Mouse (Mus musculus) intestine, embryonic 15.5 days (tissue): ENCODE results near the gene Slc7a1. TPM values are rescaled to one million over a fixed set of nuclear protein-coding genes. Genes with fewer than 3 reads are reported as not detected.
A peak's percentile ranks its signal among the peaks of the same experiment; 100 is the strongest.

Source experiments
- ATAC-seq: fragments of 200-750 bp; cut with Nextera tagmentation; 2 replicates; pipeline ENCODE4 v1.8.0; 2017; ENCODE audit warnings: moderate TSS enrichment, moderate library complexity
- H3K27ac ChIP-seq: fragments of 300-500 bp; sonication (generic); 2 replicates; pipeline ENCODE4 v1.5.1; 2015; ENCODE audit warnings: mild to moderate bottlenecking, inconsistent platforms
- H3K27me3 ChIP-seq: fragments of 300-500 bp; sonication (generic); replicated peaks from 2 replicates; pipeline ENCODE4 v1.6.1; 2015; ENCODE audit warnings: inconsistent platforms
- H3K36me3 ChIP-seq: fragments of 300-500 bp; sonication (generic); 2 replicates; pipeline ENCODE4 v1.6.1; 2015; ENCODE audit warnings: inconsistent platforms
- H3K4me1 ChIP-seq: fragments of 300-500 bp; sonication (generic); replicated peaks from 2 replicates; pipeline ENCODE4 v1.6.1; 2015; ENCODE audit warnings: inconsistent platforms
- H3K4me2 ChIP-seq: fragments of 300-500 bp; sonication (generic); replicated peaks from 2 replicates; pipeline ENCODE4 v1.6.1; 2015; ENCODE audit warnings: mild to moderate bottlenecking, inconsistent platforms
- H3K4me3 ChIP-seq: fragments of 300-500 bp; sonication (generic); replicated peaks from 2 replicates; pipeline ENCODE4 v1.5.1; 2015; ENCODE audit warnings: inconsistent platforms
- H3K9ac ChIP-seq: fragments of 300-500 bp; sonication (generic); 2 replicates; pipeline ENCODE4 v1.6.1; 2015; ENCODE audit warnings: inconsistent platforms
- H3K9me3 ChIP-seq: fragments of 300-500 bp; sonication (generic); 2 replicates; pipeline ENCODE4 v1.6.1; 2016; ENCODE audit warnings: inconsistent platforms
- WGBS: fragments of 180-500 bp; shearing (Covaris S2); methylation state at CpG from one replicate; pipeline ENCODE4 v1.1.7; 2015; 5-methylcytosine and 5-hydroxymethylcytosine counted together
- polyA plus RNA-seq: library from polyadenylated mRNA; unstranded; fragments of >200 nt; fragmentation: Nextera tagmentation; extraction: Ambion mirVana; gene quantifications from 2 replicates; pipeline ENCODE4 v1.2.1, GENCODE M21; 2015

Gene Slc7a1
- polyA plus RNA-seq, 1 experiment from 2014 or later = 28.8 TPM

DNA sequence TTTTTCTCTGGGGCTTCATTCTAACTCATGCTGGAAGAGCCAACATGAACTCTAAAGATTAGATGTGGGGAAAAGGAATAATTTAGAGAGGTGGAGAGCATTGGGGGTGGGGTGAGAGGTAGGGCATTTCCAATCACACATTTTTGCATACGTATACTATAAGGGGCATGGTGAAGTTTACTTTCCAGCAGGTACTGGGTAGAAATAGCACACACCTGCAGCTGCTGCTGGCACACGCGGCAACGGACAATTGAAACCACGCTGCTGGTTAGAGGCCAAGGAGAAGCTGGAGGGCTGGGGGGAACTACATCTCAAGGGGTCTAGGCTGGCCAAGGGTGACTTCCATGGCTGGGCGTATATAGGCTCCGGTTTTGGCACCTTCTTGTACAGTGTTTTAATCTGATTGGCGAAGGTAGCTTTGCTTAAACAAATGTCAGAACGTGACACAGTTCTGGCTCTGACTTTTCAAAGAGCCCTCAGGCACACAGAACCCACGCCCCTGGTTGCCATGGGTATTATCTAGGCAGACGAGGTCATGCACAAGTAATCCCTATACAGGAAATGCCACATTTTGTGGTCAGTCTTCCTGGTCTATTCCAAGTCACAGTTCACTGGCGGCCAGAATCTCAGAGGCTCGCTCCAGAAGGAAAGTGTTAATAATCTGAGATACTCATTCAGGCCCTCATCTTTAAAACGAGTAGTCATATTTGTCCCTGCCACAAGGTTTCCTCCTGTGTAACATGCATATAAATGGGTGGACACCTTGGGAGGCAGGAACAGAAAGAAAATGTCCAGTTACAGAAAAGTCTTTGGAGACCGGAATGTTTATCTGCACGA lies 38.6 kb downstream of the Slc7a1 start:
- peak overlapping the region; percentile 76 for H3K27ac ChIP-seq
- no peaks in the 10 kb centered on the region for H3K9me3 ChIP-seq
- peak overlapping the region; percentile 47 for H3K4me2 ChIP-seq
- 43% methylated on average over 16 of the region's 16 CpGs for WGBS
- no peak overlapping the region for H3K4me3 ChIP-seq
- peaks cover 12% of the 10 kb centered on the region; the same call in 1 of the 2 replicates for H3K4me1 ChIP-seq
- peak; percentile 94 for ATAC-seq
- H3K36me3 ChIP-seq = 0 out of 2 replicates have a peak, but pooled peaks cover 9% of the 10 kb centered on the region
- H3K27me3 ChIP-seq = no peaks in the 10 kb centered on the region
- H3K9ac ChIP-seq = no peak overlapping the region

DNA sequence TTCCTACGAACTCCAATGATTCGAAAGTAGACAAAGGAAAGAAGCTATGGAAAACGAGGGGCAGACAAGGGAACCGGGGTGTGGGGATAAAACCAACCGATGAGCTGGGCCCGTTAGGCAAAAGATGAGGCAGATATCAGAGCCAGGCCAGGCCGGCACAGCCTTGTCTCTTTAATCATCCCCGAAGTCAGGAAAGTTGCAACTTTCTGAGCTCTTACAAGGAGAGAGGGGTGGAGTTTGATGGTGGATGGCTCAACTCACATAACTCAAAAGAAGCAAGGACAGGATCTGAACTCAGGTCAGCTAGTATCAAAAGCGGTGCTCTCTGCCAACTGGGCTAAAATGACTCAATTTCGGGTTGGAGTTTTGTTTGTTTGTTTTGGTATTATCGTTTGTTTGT lies 40.6 kb downstream of the Slc7a1 start:
- Histone ChIP-seq H3K36me3 (0 out of 2 replicates have a peak, but pooled peaks cover 9% of the 10 kb centered on the region), H3K9ac (no peak overlapping the region), H3K4me1 (peaks cover 12% of the 10 kb centered on the region; the same call in 1 of the 2 replicates), H3K27me3 (no peaks in the 10 kb centered on the region), H3K9me3 (no peaks in the 10 kb centered on the region), H3K27ac (no peak overlapping the region), H3K4me2 (no peak overlapping the region), H3K4me3 (no peak overlapping the region)
- no peak for ATAC-seq
- 91% methylated on average over 11 of the region's 11 CpGs for WGBS

GRCm38 (mm10) chr5:148357168-148357567 lies 42.5 kb downstream of the Slc7a1 start:
- 91% methylated on average over 6 of the region's 6 CpGs for WGBS
- no peak overlapping the region for H3K4me3 ChIP-seq
- no peak for ATAC-seq
- no peak overlapping the region for H3K4me2 ChIP-seq
- H3K4me1 ChIP-seq = peaks cover 9% of the 10 kb centered on the region; the same call in 1 of the 2 replicates
- H3K27me3 ChIP-seq = no peaks in the 10 kb centered on the region
- H3K9ac ChIP-seq = no peak overlapping the region
- 0 out of 2 replicates have a peak, but pooled peaks cover 9% of the 10 kb centered on the region for H3K36me3 ChIP-seq
- H3K27ac ChIP-seq = no peak overlapping the region
- H3K9me3 ChIP-seq = no peaks in the 10 kb centered on the region

- Histone ChIP-seq H3K27me3 (no peaks in the 10 kb centered on the region), H3K4me3 (no peak overlapping the region), H3K9me3 (no peaks in the 10 kb centered on the region), H3K4me2 (no peak overlapping the region), H3K9ac (no peak overlapping the region), H3K27ac (no peak overlapping the region), H3K4me1 (0 out of 2 replicates have a peak, but pooled peaks cover under 1% of the 10 kb centered on the region), H3K36me3 (peaks cover 13% of the 10 kb centered on the region; the same call in 1 of the 2 replicates)
- 88% methylated on average over 3 of the region's 3 CpGs for WGBS
- ATAC-seq = no peak
These were observed 43.9 kb downstream of the Slc7a1 start for GRCm38 (mm10) chr5:148355822-148356221.

DNA sequence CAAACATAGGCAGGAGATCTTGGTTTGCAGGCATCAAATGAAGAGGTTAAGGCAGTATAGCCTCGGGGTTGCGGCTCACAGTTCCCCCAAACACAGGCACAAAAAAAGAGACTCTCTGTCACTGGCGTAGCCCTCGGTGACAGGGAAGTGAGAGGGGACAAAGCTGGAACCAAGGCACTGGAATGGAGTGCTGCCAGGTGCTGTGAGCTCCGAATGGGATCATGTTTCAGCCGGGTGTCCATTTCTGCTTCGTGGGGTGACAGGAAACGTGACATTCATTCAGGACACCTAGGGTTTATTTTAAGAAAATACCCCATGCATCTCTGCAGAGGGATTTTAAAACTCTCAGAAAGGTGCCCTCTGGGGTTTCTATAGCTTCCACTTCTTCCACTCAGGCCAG lies 45.2 kb downstream of the Slc7a1 start:
- 72% methylated on average over 8 of the region's 8 CpGs for WGBS

DNA sequence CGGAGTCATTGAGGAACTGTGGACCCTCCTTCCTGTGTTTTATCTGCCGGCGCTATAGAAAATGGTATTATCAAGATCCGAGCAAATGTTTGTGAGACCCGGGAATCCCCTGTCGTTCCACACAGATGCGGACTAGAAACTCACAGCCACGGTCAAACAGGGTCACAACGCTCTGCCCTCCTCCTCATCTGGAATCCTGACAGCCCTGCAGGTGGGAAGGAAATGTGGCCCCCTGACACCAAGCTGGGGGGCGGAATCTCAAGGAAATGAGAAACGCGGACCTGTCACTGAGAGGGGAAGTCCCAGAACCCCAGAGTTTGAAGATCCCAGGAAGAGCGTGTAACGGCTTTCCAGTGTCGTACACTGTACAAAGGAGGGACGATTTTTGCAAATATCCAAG lies 46.3 kb downstream of the Slc7a1 start:
- Histone ChIP-seq H3K36me3 (peaks cover 8% of the 10 kb centered on the region; the same call in 1 of the 2 replicates), H3K9ac (no peak overlapping the region), H3K9me3 (no peaks in the 10 kb centered on the region), H3K4me3 (no peak overlapping the region), H3K27ac (no peak overlapping the region), H3K4me2 (no peak overlapping the region), H3K27me3 (no peaks in the 10 kb centered on the region), H3K4me1 (no peaks in the 10 kb centered on the region)
- WGBS = 68% methylated on average over 16 of the region's 16 CpGs
- no peak for ATAC-seq

More for the DNA sequence above, 45.2 kb downstream of the Slc7a1 start:
- Histone ChIP-seq H3K4me3 (no peak overlapping the region), H3K4me2 (no peak overlapping the region), H3K4me1 (no peaks in the 10 kb centered on the region), H3K9me3 (no peaks in the 10 kb centered on the region), H3K27me3 (no peaks in the 10 kb centered on the region), H3K9ac (no peak overlapping the region), H3K27ac (no peak overlapping the region), H3K36me3 (peaks cover 13% of the 10 kb centered on the region; the same call in 1 of the 2 replicates)
- no peak for ATAC-seq

- no peaks in the 10 kb centered on the region for H3K27me3 ChIP-seq
- H3K4me2 ChIP-seq = no peak overlapping the region
- 56% methylated on average over 15 of the region's 15 CpGs for WGBS
- no peaks in the 10 kb centered on the region for H3K9me3 ChIP-seq
- peak; percentile 28; the same call in 1 of the 2 replicates for ATAC-seq
- no peak overlapping the region for H3K4me3 ChIP-seq
- peaks cover 4% of the 10 kb centered on the region; the same call in 1 of the 2 replicates for H3K36me3 ChIP-seq
- H3K4me1 ChIP-seq = no peaks in the 10 kb centered on the region
- no peak overlapping the region for H3K9ac ChIP-seq
- no peak overlapping the region for H3K27ac ChIP-seq
These were observed 50.2 kb downstream of the Slc7a1 start for GRCm38 (mm10) chr5:148349327-148350011.

- H3K4me3 ChIP-seq = no peak overlapping the region
- H3K27me3 ChIP-seq = no peaks in the 10 kb centered on the region
- H3K9me3 ChIP-seq = no peaks in the 10 kb centered on the region
- WGBS = 80% methylated on average over 8 of the region's 8 CpGs
- no peaks in the 10 kb centered on the region for H3K4me1 ChIP-seq
- no peak overlapping the region for H3K9ac ChIP-seq
- no peak for ATAC-seq
- no peak overlapping the region for H3K27ac ChIP-seq
- H3K36me3 ChIP-seq = peaks cover 8% of the 10 kb centered on the region; the same call in 1 of the 2 replicates
- no peak overlapping the region for H3K4me2 ChIP-seq
These were observed 51.6 kb downstream of the Slc7a1 start for GRCm38 (mm10) chr5:148348153-148348552.

DNA sequence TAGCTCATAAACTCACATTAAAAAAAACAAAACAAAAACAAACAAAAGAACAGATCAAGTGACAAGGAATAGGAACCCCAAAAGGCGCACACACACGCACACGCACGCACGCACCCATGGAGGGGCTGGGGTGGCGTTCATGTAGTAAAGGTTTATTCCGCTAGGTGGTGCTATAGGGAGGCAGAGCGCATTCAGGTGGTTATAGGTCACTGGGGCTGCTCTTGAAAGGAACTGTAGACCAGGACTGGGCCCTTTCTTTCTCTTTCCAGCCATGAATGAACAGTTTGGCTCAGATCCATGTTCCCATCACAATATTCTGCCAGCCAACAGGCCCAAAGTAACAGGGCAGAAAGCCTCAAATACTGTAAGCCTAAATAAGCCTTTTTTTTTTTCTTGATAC lies 53.2 kb downstream of the Slc7a1 start:
- H3K27me3 ChIP-seq = no peaks in the 10 kb centered on the region
- WGBS = 79% methylated on average over 8 of the region's 8 CpGs
- no peak for ATAC-seq

DNA sequence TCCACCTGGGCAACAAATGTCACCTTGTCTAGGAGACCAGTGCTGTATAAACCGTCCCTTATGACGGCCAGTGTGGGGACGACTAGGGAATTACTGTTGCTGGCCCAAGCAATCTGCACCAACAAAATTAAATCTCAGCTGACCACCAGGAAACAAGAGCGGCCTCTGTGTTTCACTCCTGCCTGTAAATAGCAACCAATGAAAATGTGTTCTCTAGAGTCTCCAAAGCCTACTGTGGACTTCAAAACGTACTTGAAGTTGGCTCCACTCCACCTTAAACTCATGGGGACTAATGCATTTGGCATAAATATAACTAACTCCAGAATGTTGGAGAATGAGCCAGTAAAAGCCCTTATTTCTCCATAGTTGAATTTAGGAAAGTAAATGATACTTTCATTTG lies 55.3 kb downstream of the Slc7a1 start:
- ATAC-seq = no peak
- no peak overlapping the region for H3K4me2 ChIP-seq
- H3K9ac ChIP-seq = no peak overlapping the region
- H3K4me3 ChIP-seq = no peak overlapping the region
- H3K27me3 ChIP-seq = no peaks in the 10 kb centered on the region
- 71% methylated on average over 5 of the region's 5 CpGs for WGBS
- H3K27ac ChIP-seq = no peak overlapping the region
- H3K9me3 ChIP-seq = no peaks in the 10 kb centered on the region
- H3K36me3 ChIP-seq = 0 out of 2 replicates have a peak, but pooled peaks cover 4% of the 10 kb centered on the region
- peaks cover 9% of the 10 kb centered on the region; the same call in 1 of the 2 replicates for H3K4me1 ChIP-seq

More for the DNA sequence above, 53.2 kb downstream of the Slc7a1 start:
- no peak overlapping the region for H3K9ac ChIP-seq
- H3K27ac ChIP-seq = no peak overlapping the region
- no peak overlapping the region for H3K4me3 ChIP-seq
- no peak overlapping the region for H3K4me2 ChIP-seq
- H3K36me3 ChIP-seq = peaks cover 5% of the 10 kb centered on the region; the same call in 1 of the 2 replicates
- peaks cover 9% of the 10 kb centered on the region; the same call in 1 of the 2 replicates for H3K4me1 ChIP-seq
- H3K9me3 ChIP-seq = no peaks in the 10 kb centered on the region

DNA sequence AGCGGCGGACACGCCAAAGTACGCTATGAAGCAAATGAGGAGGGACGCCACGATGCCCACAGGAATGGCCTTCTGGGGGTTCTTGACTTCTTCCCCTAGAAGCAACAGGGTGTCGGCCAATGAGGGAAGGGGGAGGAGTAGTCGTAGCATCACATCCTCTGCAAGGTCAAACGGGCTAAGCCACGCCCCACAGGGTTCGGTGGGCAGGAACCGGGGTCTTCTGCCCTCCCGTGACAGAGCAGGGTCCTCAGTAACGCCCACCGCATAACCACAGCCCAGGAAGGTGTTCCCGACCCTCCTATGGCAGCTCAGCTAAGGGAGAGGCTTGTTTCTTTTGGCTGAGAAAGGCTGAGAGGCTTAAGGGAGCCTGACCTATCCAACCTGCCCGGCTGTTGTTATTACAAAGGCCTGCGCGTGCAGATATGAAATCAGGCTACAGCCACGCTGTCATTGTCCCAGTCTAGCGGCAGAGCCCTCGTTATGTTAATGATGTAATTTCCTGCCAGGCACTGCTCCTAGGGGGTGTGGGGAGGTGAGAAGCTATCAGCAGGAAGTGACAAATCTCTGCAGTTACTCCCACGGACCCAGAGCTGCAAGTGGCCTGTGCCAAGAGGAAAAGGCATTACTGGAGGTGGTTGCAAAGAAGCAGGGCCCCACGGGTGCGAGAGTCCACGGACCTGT lies 57.5 kb downstream of the Slc7a1 start:
- Histone ChIP-seq H3K9ac (no peak overlapping the region; the same call in 1 of the 2 replicates), H3K27me3 (no peaks in the 10 kb centered on the region), H3K9me3 (no peaks in the 10 kb centered on the region), H3K27ac (peak overlapping the region; percentile 5; the same call in 1 of the 2 replicates), H3K36me3 (0 out of 2 replicates have a peak, but pooled peaks cover 4% of the 10 kb centered on the region), H3K4me2 (peak overlapping the region; percentile 49), H3K4me1 (peaks cover 9% of the 10 kb centered on the region; the same call in 1 of the 2 replicates), H3K4me3 (peak overlapping the region; percentile 15; the same call in 1 of the 2 replicates)
- WGBS = 29% methylated on average over 26 of the region's 26 CpGs
- ATAC-seq = peak; percentile 84
